Mouse (Mus musculus): ENCODE measurements around the gene Bcr. TPM values are rescaled to one million over a fixed set of nuclear protein-coding genes. Genes with fewer than 3 reads are reported as not detected.

Bcr gene
- total RNA-seq, 2 experiments from 2014 or later: 99.6 to 113 TPM

GRCm38 (mm10) chr10:75146619-75147018 lies 86.2 kb downstream of the Bcr start:
- H3K27ac ChIP-seq: no peak overlapping the region
- H3K4me3 ChIP-seq: no peak overlapping the region
- DNase-seq (ENCODE audit: extremely low spot score in 1 of 2, low spot score in 2 of 2): no peak
- intact Hi-C loops (cut with DNase I): no loop called here
- TF ChIP-seq CTCF (IDR thresholded peaks at IDR 0.05): no peak

GRCm38 (mm10) chr10:75148295-75148694 lies 87.9 kb downstream of the Bcr start:
- DNase-seq (ENCODE audit: extremely low spot score in 1 of 2, low spot score in 2 of 2): no peak
- Histone ChIP-seq H3K4me3 (no peak overlapping the region), H3K27ac (no peak overlapping the region)
- intact Hi-C loops (cut with DNase I): no loop called here
- TF ChIP-seq CTCF (IDR thresholded peaks at IDR 0.05): no peak

GRCm38 (mm10) chr10:75150361-75150760 lies 90.0 kb downstream of the Bcr start:
- H3K4me3 ChIP-seq: no peak overlapping the region
- intact Hi-C loops (cut with DNase I): loop anchor here (5.0 kb wide), 2 partner anchors 213 to 228 kb away; no protein-coding TSS in a partner anchor
- no peak for DNase-seq (ENCODE audit: extremely low spot score in 1 of 2, low spot score in 2 of 2)
- H3K27ac ChIP-seq: no peak overlapping the region
- no peak for TF ChIP-seq CTCF (IDR thresholded peaks at IDR 0.05)

GRCm38 (mm10) chr10:75151311-75151710 lies 90.9 kb downstream of the Bcr start:
- TF ChIP-seq CTCF (IDR thresholded peaks at IDR 0.05): no peak; the same call in none of the 2 replicates
- Histone ChIP-seq H3K4me3 (no peak overlapping the region), H3K27ac (no peak overlapping the region)
- intact Hi-C loops (cut with DNase I): loop anchor here (1.0 to 5.0 kb wide), 3 partner anchors 92 to 229 kb away; no protein-coding TSS in a partner anchor
- DNase-seq (ENCODE audit: extremely low spot score in 1 of 2, low spot score in 2 of 2): peak; percentile 68 to 69

GRCm38 (mm10) chr10:75156835-75157234 lies 96.4 kb downstream of the Bcr start:
- no peak for DNase-seq (ENCODE audit: extremely low spot score in 1 of 2, low spot score in 2 of 2)
- no peak overlapping the region for H3K4me3 ChIP-seq
- H3K27ac ChIP-seq: no peak overlapping the region
- TF ChIP-seq CTCF (IDR thresholded peaks at IDR 0.05): no peak
- intact Hi-C loops (cut with DNase I): no loop called here

- TF ChIP-seq CTCF (IDR thresholded peaks at IDR 0.05): no peak
- Histone ChIP-seq H3K4me3 (no peak overlapping the region), H3K27ac (no peak overlapping the region)
- intact Hi-C loops (cut with DNase I): no loop called here
- DNase-seq (ENCODE audit: extremely low spot score in 1 of 2, low spot score in 2 of 2): no peak
Measured at GRCm38 (mm10) chr10:75157713-75158112, 97.3 kb downstream of the Bcr start.

GRCm38 (mm10) chr10:75158356-75158755 lies 98.0 kb downstream of the Bcr start:
- intact Hi-C loops (cut with DNase I): no loop called here
- H3K27ac ChIP-seq: no peak overlapping the region
- H3K4me3 ChIP-seq: no peak overlapping the region
- TF ChIP-seq CTCF (IDR thresholded peaks at IDR 0.05): no peak
- no peak for DNase-seq (ENCODE audit: extremely low spot score in 1 of 2, low spot score in 2 of 2)

- intact Hi-C loops (cut with DNase I): no loop called here
- DNase-seq (ENCODE audit: extremely low spot score in 1 of 2, low spot score in 2 of 2): no peak
- H3K4me3 ChIP-seq: no peak overlapping the region
- peak; percentile 39 for TF ChIP-seq CTCF (IDR thresholded peaks at IDR 0.05)
- H3K27ac ChIP-seq: no peak overlapping the region
Measured at GRCm38 (mm10) chr10:75160171-75160900, 99.9 kb downstream of the Bcr start.

GRCm38 (mm10) chr10:75165825-75166481 lies 105.6 kb downstream of the Bcr start:
- no peak overlapping the region for H3K4me3 ChIP-seq
- H3K27ac ChIP-seq: no peak overlapping the region
- no peak for DNase-seq (ENCODE audit: extremely low spot score in 1 of 2, low spot score in 2 of 2)
- TF ChIP-seq CTCF (IDR thresholded peaks at IDR 0.05): no peak
- intact Hi-C loops (cut with DNase I): no loop called here

- DNase-seq (ENCODE audit: extremely low spot score in 1 of 2, low spot score in 2 of 2): no peak
- Histone ChIP-seq H3K4me3 (no peak overlapping the region), H3K27ac (no peak overlapping the region)
- TF ChIP-seq CTCF (IDR thresholded peaks at IDR 0.05): no peak
- intact Hi-C loops (cut with DNase I): no loop called here
Measured at GRCm38 (mm10) chr10:75166601-75167000, 106.2 kb downstream of the Bcr start.

- TF ChIP-seq CTCF (IDR thresholded peaks at IDR 0.05): no peak
- intact Hi-C loops (cut with DNase I): no loop called here
- Histone ChIP-seq H3K27ac (no peak overlapping the region), H3K4me3 (no peak overlapping the region)
- DNase-seq (ENCODE audit: extremely low spot score in 1 of 2, low spot score in 2 of 2): no peak
Measured at GRCm38 (mm10) chr10:75170207-75170850, 109.9 kb downstream of the Bcr start.

GRCm38 (mm10) chr10:75173056-75173455 lies 112.7 kb downstream of the Bcr start:
- H3K4me3 ChIP-seq: no peak overlapping the region
- intact Hi-C loops (cut with DNase I): no loop called here
- H3K27ac ChIP-seq: no peak overlapping the region
- DNase-seq (ENCODE audit: extremely low spot score in 1 of 2, low spot score in 2 of 2): no peak
- TF ChIP-seq CTCF (IDR thresholded peaks at IDR 0.05): no peak

All from left cerebral cortex, adult 2 months (tissue).